Mouse (Mus musculus) spleen, postnatal 36 days (tissue): ENCODE measurements at regions not wholly inside any gene's neighbourhood (a gene's known extent, or its start where the extent isn't known, plus 50 kb on each side); places are given as distances from the start of the nearest gene placed in this dataset.

Experiments
- DNase-seq, 2 experiments: peaks; one replicate each; pipeline ENCODE4 v3.0.0; 2022; ENCODE audit warnings: low spot score in 2 of 2, mixed read lengths in 1 of 2

GRCm38 (mm10) chr1:76322943-76323559 lies 777.0 kb downstream of the Slc4a3 start:
- no peak for DNase-seq

DNA sequence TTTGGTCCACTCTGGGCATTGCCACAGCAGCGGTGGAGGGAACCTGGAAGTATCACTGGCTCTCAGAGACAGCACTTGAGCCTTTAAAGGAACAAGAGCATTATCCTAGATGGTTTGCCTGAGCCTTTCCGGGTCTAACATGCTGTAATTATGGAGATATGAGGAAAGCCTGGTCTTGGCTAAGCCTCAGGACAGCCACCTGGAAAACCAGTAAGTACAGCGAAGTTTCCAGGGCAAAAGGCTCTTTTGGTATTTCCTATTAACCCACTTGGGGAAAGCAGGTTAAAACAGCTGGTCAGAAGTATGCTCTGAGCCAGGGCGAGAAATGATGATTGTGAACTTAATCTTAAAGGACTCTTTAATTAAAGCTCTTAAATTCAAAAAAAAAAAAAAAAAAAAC lies 777.5 kb downstream of the Slc4a3 start:
- DNase-seq: no peak

DNA sequence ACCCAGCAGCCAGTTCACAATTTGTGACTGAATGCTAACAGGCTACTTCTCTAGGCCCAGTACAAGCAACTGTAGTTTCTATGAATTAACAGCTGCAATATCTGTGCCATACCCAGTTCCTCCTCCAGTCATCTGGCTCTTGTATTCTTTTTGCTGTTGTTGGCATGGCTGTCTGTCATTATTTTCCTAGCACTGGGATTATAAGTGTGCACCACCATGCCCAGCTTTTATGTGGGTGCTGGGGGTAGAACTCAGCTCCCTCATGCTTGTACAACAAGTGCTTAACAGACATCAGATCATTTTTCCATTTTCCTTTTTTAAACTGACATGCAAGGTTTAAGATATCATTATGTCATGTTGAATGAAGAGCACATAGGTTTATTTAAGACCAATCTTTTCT lies 789.9 kb downstream of the Slc4a3 start:
- DNase-seq: no peak

DNA sequence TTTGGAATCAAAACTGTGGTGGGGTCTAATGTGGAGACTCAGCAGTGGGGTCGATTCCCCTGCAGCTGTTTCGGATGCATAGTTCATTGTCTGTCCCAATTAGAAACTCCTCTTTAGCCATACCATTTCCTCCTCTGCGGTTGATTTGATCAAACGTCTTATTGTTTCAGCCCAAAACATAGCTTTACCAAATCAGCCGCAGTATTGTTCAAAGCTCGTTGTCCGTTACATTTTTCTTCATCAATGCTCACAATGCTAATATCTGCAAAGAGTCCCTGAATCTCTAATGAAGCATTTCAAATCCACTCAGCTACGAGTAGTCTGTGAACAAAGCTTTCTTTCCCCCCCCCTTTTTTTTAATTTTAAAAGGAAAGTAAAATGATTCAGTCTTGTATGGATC lies 816.0 kb downstream of the Slc4a3 start:
- DNase-seq: no peak

- DNase-seq: no peak
Observed at GRCm38 (mm10) chr1:76373931-76374330, 827.9 kb downstream of the Slc4a3 start.

DNA sequence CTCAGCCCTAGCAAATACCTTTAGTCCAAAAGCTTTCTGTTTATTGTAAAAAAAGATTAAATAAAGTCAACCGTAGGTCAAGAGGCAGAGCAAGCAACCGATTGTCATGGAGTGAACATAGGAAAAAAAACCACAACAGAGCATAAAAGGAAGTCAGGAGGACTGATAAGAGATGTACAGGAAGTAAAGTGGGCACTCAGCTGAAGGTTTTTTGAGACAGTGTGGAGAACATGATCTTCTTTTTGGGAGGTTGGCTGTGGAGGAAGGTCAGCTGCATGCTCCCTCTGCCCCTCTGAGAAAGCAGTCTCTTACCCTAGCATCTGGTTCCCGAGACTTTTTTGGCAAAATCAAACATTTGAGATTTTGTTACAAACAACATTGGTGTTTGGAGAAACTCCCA lies 832.1 kb downstream of the Slc4a3 start:
- DNase-seq: no peak

GRCm38 (mm10) chr1:76392536-76392935 lies 846.5 kb downstream of the Slc4a3 start:
- no peak for DNase-seq

GRCm38 (mm10) chr1:76394038-76394437 lies 848.0 kb downstream of the Slc4a3 start:
- no peak for DNase-seq

GRCm38 (mm10) chr1:76402854-76403253 lies 856.8 kb downstream of the Slc4a3 start:
- no peak for DNase-seq

GRCm38 (mm10) chr1:76404003-76404402 lies 857.9 kb downstream of the Slc4a3 start:
- no peak for DNase-seq

DNA sequence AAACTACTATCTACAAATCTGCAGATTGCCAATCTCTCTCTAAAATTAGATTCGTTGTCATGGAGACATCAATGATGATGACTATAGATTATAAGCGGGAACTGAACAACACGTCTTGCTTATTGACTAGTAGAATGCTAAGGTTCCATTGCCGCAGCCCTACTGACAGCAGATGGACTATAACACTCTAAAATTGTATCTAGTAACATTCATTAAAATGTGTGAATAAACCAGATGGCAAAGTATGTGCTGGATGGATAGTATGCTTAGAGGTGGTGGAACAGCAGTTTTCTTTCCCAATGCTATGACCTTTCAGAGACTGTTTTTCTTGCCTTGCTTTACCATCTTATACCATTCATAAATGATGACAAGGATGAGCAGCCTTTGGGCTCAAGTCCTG lies 864.7 kb downstream of the Slc4a3 start:
- no peak for DNase-seq

- no peak for DNase-seq
Observed at GRCm38 (mm10) chr1:76420525-76420924, 874.5 kb downstream of the Slc4a3 start.

DNA sequence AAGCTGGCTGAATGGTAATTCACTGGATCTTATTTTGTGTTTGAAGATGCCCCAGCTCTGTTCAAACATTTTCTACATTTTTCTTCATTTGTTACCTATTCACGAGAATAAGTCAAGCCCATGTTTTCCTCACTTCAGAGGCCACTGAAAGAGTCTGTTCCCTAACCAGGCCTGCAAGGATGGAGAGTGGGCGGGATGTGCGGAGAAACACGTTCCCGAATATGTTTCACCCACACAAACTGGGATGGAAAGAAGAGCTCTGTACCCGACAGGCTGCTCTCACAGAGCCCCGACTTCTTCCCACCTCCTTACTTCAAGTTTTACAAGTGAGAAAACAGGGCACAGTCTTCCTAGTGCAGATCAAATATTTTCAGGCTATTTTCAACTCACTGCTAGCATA lies 881.4 kb downstream of the Slc4a3 start:
- DNase-seq: no peak

- no peak for DNase-seq
Observed at GRCm38 (mm10) chr1:76430041-76430610, 884.1 kb downstream of the Slc4a3 start.

DNA sequence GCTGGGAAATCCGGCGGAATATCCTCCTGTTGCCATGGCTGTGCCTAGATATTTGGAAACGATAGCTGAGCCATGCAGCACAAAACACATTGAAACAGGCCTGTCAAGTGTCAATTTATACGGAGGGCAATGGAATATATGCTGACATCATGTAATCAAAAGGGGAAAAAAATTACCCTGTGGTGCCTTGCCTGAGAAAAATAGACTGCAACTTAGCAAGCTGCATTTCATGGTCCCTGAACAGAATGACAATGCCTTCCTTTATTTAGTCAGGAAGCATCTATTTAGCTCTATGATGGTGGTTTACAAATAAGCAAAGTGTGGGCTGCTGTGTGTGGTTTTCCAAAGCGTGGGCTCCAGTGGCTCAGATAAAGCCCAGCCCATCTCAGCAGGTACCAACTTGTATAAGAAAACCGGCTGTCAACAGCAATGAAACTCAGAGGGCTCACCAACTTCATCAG lies 887.4 kb downstream of the Slc4a3 start:
- DNase-seq: no peak

GRCm38 (mm10) chr1:76450539-76451214 lies 904.6 kb downstream of the Slc4a3 start:
- no peak for DNase-seq

DNA sequence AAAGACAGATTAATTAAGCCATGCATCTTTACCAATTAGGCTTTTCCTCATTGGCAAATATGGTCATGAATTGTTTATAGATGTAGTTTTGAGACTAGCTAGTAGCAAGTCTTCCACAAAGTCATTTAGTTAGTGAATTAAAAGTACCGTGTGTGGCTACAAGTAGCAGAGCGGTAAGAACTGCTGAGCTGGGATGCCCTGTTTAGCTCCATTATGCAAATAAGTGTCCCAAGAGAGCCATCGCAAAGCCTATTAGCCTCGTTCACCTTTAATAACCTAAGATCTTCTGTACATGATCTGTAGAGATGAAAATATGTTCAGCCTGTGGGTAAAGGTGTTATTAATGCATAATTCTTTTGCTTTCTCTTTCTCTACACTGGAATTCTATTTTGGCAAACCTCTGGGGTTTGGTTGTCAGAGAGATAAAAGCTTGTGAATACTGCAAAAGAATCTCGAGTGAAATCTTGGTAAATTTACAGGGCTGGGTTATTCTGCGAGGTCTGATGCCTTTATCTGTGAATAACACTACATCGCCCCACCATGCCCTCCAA lies 907.2 kb downstream of the Slc4a3 start:
- DNase-seq: no peak

DNA sequence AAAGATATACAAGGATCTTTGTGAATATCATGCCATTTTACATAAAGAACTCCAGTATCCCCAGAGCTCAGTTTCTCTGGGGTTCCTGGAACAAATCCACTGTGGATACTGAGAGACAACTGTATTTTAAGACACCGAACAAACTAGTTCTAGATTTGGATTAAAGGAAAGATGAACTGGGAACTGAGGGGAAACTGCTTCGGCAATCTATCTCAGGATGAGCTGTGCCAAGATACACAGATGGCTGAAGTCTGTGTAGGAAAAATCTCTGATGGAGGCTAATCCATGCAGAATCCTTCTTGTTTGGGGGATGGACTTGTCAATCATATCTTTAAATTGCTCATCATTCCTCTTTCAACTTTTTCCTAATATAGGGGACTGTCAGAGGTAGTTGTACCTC lies 920.5 kb downstream of the Slc4a3 start:
- DNase-seq: no peak

DNA sequence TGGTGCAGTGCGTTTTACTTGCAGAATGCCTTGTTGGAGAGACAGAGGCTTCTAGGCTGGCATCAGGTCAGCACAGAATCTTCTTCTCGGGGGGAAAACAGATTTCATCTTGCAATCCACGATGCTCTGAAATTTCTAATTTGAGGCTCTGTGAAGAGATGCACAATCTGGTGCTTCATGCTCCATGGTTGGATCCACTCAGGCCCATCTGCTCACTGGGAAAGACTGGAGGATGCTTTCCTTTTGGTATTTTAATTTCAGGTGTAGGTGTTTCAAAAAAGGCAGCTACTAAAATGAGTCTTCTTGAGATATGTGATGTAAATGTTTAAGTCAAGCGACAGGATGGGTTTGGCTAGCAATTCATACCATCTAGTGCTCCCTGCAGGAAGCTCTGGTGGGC lies 938.1 kb downstream of the Slc4a3 start:
- DNase-seq: no peak

GRCm38 (mm10) chr1:76487481-76487880 lies 941.4 kb downstream of the Slc4a3 start:
- no peak for DNase-seq

DNA sequence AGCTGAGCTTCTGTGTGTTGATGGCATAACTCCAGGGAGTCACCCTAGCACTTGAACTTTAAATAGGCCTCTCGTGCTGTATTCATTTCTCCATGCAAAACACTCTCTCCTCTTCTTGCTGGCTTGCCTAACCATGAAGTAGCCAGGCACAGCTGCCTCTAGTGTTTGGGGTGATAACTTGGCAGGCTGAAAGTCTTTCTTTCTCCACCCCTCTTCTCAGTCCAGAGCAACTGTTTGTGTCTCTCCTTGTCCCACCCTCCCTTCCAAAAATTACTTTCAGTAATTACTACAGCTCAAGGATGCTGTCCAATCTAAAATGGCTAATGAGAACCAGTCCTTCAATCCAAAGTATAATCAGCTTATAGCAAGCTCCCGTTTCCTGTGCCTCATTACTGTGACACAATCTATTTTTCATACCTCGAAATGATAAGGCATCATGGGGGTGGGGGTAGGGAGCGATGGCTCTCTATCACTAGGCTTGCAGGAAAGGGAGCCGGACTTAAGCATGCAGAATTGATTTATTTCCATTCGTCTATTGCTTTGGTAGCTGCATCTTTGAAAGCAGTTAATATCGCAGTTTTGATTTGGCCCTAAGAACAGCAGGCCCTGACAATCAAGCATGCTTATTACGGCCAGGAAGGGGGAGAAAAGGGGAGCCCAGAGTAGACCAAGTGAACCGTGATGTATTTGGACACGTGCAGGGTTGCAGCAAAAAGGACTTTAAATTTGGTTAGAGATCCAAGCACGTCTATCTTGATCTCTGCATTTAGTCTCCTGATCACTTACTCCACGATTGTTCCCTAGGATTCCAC lies 943.8 kb downstream of the Slc4a3 start:
- DNase-seq: no peak

GRCm38 (mm10) chr1:76490719-76491118 lies 944.7 kb downstream of the Slc4a3 start:
- no peak for DNase-seq
